Mouse (Mus musculus) ES-Bruce4 (cell line): ENCODE measurements around the gene Gm19668.
"Not testable (repeated sequence)": the region's sequence is repeated elsewhere in the genome, so short reads cannot be mapped to it uniquely, and the experiment has no call there.

Source experiments
- CTCF ChIP-seq: IDR thresholded peaks from one replicate; pipeline ENCODE4 v1.8.1; 2011; ENCODE audit warnings: low read depth, low read length
- POLR2A ChIP-seq: IDR thresholded peaks from one replicate; pipeline ENCODE4 v1.8.1; 2011; ENCODE audit warnings: low read length; ENCODE audit not compliant: insufficient read depth

DNA sequence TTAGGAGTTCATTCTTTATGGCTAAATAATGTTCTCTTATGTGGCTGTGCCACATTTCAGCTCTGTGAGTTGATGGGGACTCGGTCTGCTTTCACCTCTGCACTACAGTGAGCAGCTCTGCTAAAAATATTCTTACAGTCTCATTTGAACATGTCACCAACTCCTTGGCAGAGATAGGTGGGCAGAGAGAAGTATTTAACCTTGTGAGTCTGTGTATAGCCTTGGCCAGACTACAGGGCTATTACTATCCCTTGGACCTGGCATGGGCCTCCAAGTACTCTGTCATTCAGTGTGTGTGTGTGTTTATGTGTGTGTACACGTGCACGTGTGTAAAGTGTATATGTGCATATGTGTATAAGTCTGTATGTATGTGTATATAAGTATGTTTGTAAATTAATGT is 15.5 kb downstream of the Gm19668 start:
- TF ChIP-seq POLR2A, CTCF: not testable (repeated sequence)
